Mouse (Mus musculus): ENCODE data around the gene Hddc3. TPM values are rescaled to one million over a fixed set of nuclear protein-coding genes. Genes with fewer than 3 reads are reported as not detected.
A peak's percentile ranks its signal among the peaks of the same experiment; 100 is the strongest.
"Not testable (repeated sequence)": the region's sequence is repeated elsewhere in the genome, so short reads cannot be mapped to it uniquely, and the experiment has no call there.

The Hddc3 gene
- polyA plus RNA-seq, 1 experiment from 2014 or later: 25.6 TPM

GRCm38 (mm10) chr7:80307766-80308165 is 35.1 kb upstream of the Hddc3 start:
- Histone ChIP-seq H3K9me3 (ENCODE audit: control insufficient read depth, low read length) (no peaks in the 10 kb centered on the region), H3K4me1 (ENCODE audit: control insufficient read depth, insufficient read depth, low read length) (no peaks in the 10 kb centered on the region), H3K27ac (ENCODE audit: low read depth, low read length) (no peak overlapping the region), H3K4me2 (no peak overlapping the region), H3K27me3 (ENCODE audit: control insufficient read depth, insufficient read depth, low read length) (no peaks in the 10 kb centered on the region), H3K36me3 (ENCODE audit: control insufficient read depth, insufficient read depth, low read length) (peaks cover 30% of the 10 kb centered on the region), H3K9ac (ENCODE audit: low read length) (no peak overlapping the region), H3K4me3 (ENCODE audit: low read depth, low read length) (no peak overlapping the region)
- ATAC-seq (ENCODE audit: low FRiP score) (no peak), DNase-seq (ENCODE audit: low spot score, missing footprints) (no peak)
- 88% methylated on average over 3 of the region's 3 CpGs for WGBS

- Histone ChIP-seq H3K4me2 (no peak overlapping the region), H3K9ac (ENCODE audit: low read length) (no peak overlapping the region), H3K4me3 (ENCODE audit: low read depth, low read length) (no peak overlapping the region), H3K9me3 (ENCODE audit: control insufficient read depth, low read length) (no peaks in the 10 kb centered on the region), H3K4me1 (ENCODE audit: control insufficient read depth, insufficient read depth, low read length) (no peaks in the 10 kb centered on the region), H3K36me3 (ENCODE audit: control insufficient read depth, insufficient read depth, low read length) (peaks cover 37% of the 10 kb centered on the region), H3K27ac (ENCODE audit: low read depth, low read length) (no peak overlapping the region), H3K27me3 (ENCODE audit: control insufficient read depth, insufficient read depth, low read length) (no peaks in the 10 kb centered on the region)
- 89% methylated on average over 7 of the region's 7 CpGs for WGBS
- ATAC-seq (ENCODE audit: low FRiP score) (no peak), DNase-seq (ENCODE audit: low spot score, missing footprints) (no peak)
Measured at GRCm38 (mm10) chr7:80310771-80311170, 32.1 kb upstream of the Hddc3 start.

- H3K4me1 ChIP-seq (ENCODE audit: control insufficient read depth, insufficient read depth, low read length): no peaks in the 10 kb centered on the region
- H3K36me3 ChIP-seq (ENCODE audit: control insufficient read depth, insufficient read depth, low read length): peaks cover 40% of the 10 kb centered on the region
- no peak for DNase-seq (ENCODE audit: low spot score, missing footprints)
- no peak for ATAC-seq (ENCODE audit: low FRiP score)
- 83% methylated on average over 2 of the region's 2 CpGs for WGBS
- no peak overlapping the region for H3K9ac ChIP-seq (ENCODE audit: low read length)
- H3K27ac ChIP-seq (ENCODE audit: low read depth, low read length): no peak overlapping the region
- no peaks in the 10 kb centered on the region for H3K9me3 ChIP-seq (ENCODE audit: control insufficient read depth, low read length)
- H3K4me2 ChIP-seq: no peak overlapping the region
- H3K4me3 ChIP-seq (ENCODE audit: low read depth, low read length): no peak overlapping the region
- no peaks in the 10 kb centered on the region for H3K27me3 ChIP-seq (ENCODE audit: control insufficient read depth, insufficient read depth, low read length)
Measured at GRCm38 (mm10) chr7:80315733-80316132, 27.2 kb upstream of the Hddc3 start.

- H3K4me2 ChIP-seq: no peak overlapping the region
- no peak for ATAC-seq (ENCODE audit: low FRiP score)
- DNase-seq (ENCODE audit: low spot score, missing footprints): no peak
- H3K27me3 ChIP-seq (ENCODE audit: control insufficient read depth, insufficient read depth, low read length): no peaks in the 10 kb centered on the region
- H3K9ac ChIP-seq (ENCODE audit: low read length): no peak overlapping the region
- H3K4me3 ChIP-seq (ENCODE audit: low read depth, low read length): no peak overlapping the region
- H3K4me1 ChIP-seq (ENCODE audit: control insufficient read depth, insufficient read depth, low read length): no peaks in the 10 kb centered on the region; the same call in 1 of the 2 replicates
- H3K27ac ChIP-seq (ENCODE audit: low read depth, low read length): no peak overlapping the region
- no peaks in the 10 kb centered on the region for H3K9me3 ChIP-seq (ENCODE audit: control insufficient read depth, low read length)
- peaks cover 34% of the 10 kb centered on the region for H3K36me3 ChIP-seq (ENCODE audit: control insufficient read depth, insufficient read depth, low read length)
- 69% methylated on average over 1 of the region's 1 CpGs for WGBS
Measured at GRCm38 (mm10) chr7:80317439-80318115, 25.3 kb upstream of the Hddc3 start.

DNA sequence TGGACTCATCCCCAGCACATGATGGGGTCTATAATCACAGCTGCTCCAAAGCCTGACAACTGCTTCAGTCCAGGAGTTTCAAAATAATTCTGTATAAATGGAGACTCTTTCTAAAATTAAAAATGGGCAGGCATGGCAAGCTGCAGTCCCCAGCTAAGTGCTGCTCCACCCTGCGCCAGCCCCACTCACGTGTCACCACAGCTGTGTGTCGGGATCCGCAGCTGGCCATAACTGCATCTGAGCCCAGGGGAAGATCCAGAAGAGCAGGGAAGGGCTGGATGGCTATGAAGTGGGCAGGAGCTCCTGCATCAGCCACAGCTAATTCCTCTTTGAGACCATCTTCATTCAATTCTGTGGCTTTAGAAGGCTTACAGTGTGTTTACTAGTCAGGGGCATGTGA is 24.2 kb upstream of the Hddc3 start:
- no peak overlapping the region for H3K9ac ChIP-seq (ENCODE audit: low read length)
- no peak overlapping the region for H3K4me3 ChIP-seq (ENCODE audit: low read depth, low read length)
- 94% methylated on average over 4 of the region's 4 CpGs for WGBS
- no peak overlapping the region for H3K27ac ChIP-seq (ENCODE audit: low read depth, low read length)
- peaks cover 9% of the 10 kb centered on the region; the same call in 1 of the 2 replicates for H3K4me1 ChIP-seq (ENCODE audit: control insufficient read depth, insufficient read depth, low read length)
- H3K36me3 ChIP-seq (ENCODE audit: control insufficient read depth, insufficient read depth, low read length): peaks cover 23% of the 10 kb centered on the region
- DNase-seq (ENCODE audit: low spot score, missing footprints) (no peak), ATAC-seq (ENCODE audit: low FRiP score) (no peak)
- no peak overlapping the region for H3K4me2 ChIP-seq
- no peaks in the 10 kb centered on the region for H3K9me3 ChIP-seq (ENCODE audit: control insufficient read depth, low read length)
- no peaks in the 10 kb centered on the region for H3K27me3 ChIP-seq (ENCODE audit: control insufficient read depth, insufficient read depth, low read length)

DNA sequence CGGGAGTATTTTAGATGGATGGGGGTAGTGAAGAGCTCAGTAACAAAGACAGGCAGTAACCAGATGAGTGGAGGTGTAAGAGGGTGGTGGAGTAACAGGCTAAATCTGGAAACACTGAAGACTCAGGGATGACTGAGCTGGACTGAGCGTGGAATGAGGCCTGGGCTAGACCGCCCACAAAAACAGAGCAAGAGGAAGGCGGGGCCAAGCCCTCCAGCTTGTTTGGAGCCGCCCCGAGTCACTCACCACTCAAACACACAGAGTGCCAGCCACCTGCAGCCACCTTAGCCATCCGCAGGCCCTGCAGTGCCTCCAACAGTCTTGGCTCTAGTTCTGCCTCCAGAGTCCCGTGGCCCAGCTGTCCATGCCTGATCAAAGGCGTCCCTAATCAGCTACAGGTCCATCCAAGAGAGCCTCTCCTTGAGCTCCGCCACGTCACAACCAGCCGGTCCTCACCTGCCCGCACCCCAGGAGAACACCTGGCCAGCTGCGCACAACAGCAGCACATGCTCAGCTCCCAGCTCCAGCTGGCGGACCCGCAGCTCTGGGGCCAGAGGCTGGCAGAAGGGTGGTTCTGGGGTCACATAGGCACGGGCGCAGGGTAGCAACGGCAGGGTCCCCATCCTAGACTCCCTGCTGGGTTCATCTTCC is 22.9 kb upstream of the Hddc3 start:
- Histone ChIP-seq H3K4me2 (no peak overlapping the region), H3K27ac (ENCODE audit: low read depth, low read length) (no peak overlapping the region), H3K9me3 (ENCODE audit: control insufficient read depth, low read length) (no peaks in the 10 kb centered on the region), H3K27me3 (ENCODE audit: control insufficient read depth, insufficient read depth, low read length) (no peaks in the 10 kb centered on the region), H3K9ac (ENCODE audit: low read length) (no peak overlapping the region), H3K4me1 (ENCODE audit: control insufficient read depth, insufficient read depth, low read length) (peaks cover 9% of the 10 kb centered on the region; the same call in 1 of the 2 replicates), H3K36me3 (ENCODE audit: control insufficient read depth, insufficient read depth, low read length) (peaks cover 12% of the 10 kb centered on the region), H3K4me3 (ENCODE audit: low read depth, low read length) (no peak overlapping the region)
- DNase-seq (ENCODE audit: low spot score, missing footprints) (no peak), ATAC-seq (ENCODE audit: low FRiP score) (no peak)
- WGBS: 87% methylated on average over 19 of the region's 19 CpGs

GRCm38 (mm10) chr7:80323336-80323735 is 19.6 kb upstream of the Hddc3 start:
- peaks cover 23% of the 10 kb centered on the region for H3K36me3 ChIP-seq (ENCODE audit: control insufficient read depth, insufficient read depth, low read length)
- no peak for DNase-seq (ENCODE audit: low spot score, missing footprints)
- no peaks in the 10 kb centered on the region for H3K27me3 ChIP-seq (ENCODE audit: control insufficient read depth, insufficient read depth, low read length)
- H3K4me3 ChIP-seq (ENCODE audit: low read depth, low read length): peak overlapping the region; percentile 64
- peak overlapping the region; percentile 84 for H3K9ac ChIP-seq (ENCODE audit: low read length)
- peak overlapping the region; percentile 69 for H3K4me2 ChIP-seq
- H3K27ac ChIP-seq (ENCODE audit: low read depth, low read length): no peak overlapping the region
- WGBS: 27% methylated on average over 8 of the region's 8 CpGs
- no peak for ATAC-seq (ENCODE audit: low FRiP score)
- peaks cover 9% of the 10 kb centered on the region; the same call in 1 of the 2 replicates for H3K4me1 ChIP-seq (ENCODE audit: control insufficient read depth, insufficient read depth, low read length)
- H3K9me3 ChIP-seq (ENCODE audit: control insufficient read depth, low read length): no peaks in the 10 kb centered on the region

DNA sequence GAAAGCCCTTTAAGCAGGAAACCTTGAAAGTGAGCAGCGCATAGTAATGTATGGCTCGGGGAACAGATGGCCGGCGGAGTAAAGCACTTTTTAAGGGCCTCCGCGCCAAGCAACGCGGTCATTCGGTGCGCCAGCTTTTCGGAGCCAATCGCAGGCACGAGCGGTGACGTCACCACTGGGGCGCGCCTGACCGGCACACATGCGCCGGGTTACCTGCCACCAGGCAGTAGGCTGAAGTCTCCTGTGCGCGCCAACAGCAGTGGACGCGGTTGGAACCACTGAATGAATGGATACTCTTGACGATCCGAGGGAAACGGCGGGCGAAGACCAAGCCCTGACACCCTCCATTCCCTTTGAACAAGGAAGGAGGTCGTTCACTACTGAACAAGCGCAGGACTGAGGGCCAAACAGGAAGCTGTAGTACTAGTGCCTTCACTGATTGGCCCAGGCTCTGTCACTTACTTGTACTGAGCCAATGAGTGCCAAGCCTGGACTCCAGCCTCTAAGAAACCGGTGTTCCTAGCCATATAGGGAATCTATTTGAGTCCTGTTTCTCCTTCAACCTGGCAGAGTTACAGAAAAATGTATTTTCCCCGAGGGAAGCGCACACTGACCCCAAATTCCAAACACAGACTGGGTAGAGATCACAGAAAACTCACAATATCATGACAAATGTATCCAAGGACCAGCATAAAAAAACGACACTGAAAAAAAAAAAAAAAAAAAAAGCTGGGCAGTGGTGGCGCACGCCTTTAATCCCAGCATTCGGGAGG is 18.7 kb upstream of the Hddc3 start, which contains the start of gene Rccd1:
TSS of gene Rccd1 (minus strand) at position 412 of the 773 bp plus-strand sequence.
- Histone ChIP-seq H3K27ac (ENCODE audit: low read depth, low read length) (peak within 1 kb of the TSS; percentile 69), H3K36me3 (ENCODE audit: control insufficient read depth, insufficient read depth, low read length) (peaks cover 26% of the 10 kb centered on the region), H3K27me3 (ENCODE audit: control insufficient read depth, insufficient read depth, low read length) (no peaks in the 10 kb centered on the region), H3K9me3 (ENCODE audit: control insufficient read depth, low read length) (no peaks in the 10 kb centered on the region), H3K4me2 (peak within 1 kb of the TSS; percentile 69), H3K9ac (ENCODE audit: low read length) (peak within 1 kb of the TSS; percentile 84), H3K4me3 (ENCODE audit: low read depth, low read length) (peak within 1 kb of the TSS; percentile 64), H3K4me1 (ENCODE audit: control insufficient read depth, insufficient read depth, low read length) (peaks cover 9% of the 10 kb centered on the region; the same call in 1 of the 2 replicates)
- ATAC-seq (ENCODE audit: low FRiP score) (peak; percentile 99), DNase-seq (ENCODE audit: low spot score, missing footprints) (peak; percentile 99)
- WGBS: 3% methylated on average over 38 of the region's 38 CpGs

- H3K4me1 ChIP-seq (ENCODE audit: control insufficient read depth, insufficient read depth, low read length); H3K4me3 ChIP-seq (ENCODE audit: low read depth, low read length); H3K27ac ChIP-seq (ENCODE audit: low read depth, low read length); DNase-seq (ENCODE audit: low spot score, missing footprints); H3K9ac ChIP-seq (ENCODE audit: low read length); H3K9me3 ChIP-seq (ENCODE audit: control insufficient read depth, low read length); ATAC-seq (ENCODE audit: low FRiP score); H3K27me3 ChIP-seq (ENCODE audit: control insufficient read depth, insufficient read depth, low read length): not testable (repeated sequence)
- WGBS: 55% methylated on average over 5 of the region's 5 CpGs
- Histone ChIP-seq H3K36me3 (ENCODE audit: control insufficient read depth, insufficient read depth, low read length) (peaks cover 30% of the 10 kb centered on the region), H3K4me2 (peak overlapping the region; percentile 69)
Measured at GRCm38 (mm10) chr7:80324816-80325119, 18.1 kb upstream of the Hddc3 start.

Measured in midbrain, embryonic 11.5 days (tissue).